Mouse (Mus musculus) lung, postnatal 0 days (tissue): Measurements from ENCODE around the gene Csnk1d.

ENCODE experiments used
- CTCF ChIP-seq: IDR thresholded peaks from 2 replicates; pipeline ENCODE4 v1.5.1; 2016; ENCODE audit warnings: antibody characterized with exemption, mild to moderate bottlenecking
- EP300 ChIP-seq: IDR thresholded peaks from 2 replicates; pipeline ENCODE4 v1.6.1; 2016; ENCODE audit warnings: antibody characterized with exemption, mild to moderate bottlenecking, control low read depth

DNA sequence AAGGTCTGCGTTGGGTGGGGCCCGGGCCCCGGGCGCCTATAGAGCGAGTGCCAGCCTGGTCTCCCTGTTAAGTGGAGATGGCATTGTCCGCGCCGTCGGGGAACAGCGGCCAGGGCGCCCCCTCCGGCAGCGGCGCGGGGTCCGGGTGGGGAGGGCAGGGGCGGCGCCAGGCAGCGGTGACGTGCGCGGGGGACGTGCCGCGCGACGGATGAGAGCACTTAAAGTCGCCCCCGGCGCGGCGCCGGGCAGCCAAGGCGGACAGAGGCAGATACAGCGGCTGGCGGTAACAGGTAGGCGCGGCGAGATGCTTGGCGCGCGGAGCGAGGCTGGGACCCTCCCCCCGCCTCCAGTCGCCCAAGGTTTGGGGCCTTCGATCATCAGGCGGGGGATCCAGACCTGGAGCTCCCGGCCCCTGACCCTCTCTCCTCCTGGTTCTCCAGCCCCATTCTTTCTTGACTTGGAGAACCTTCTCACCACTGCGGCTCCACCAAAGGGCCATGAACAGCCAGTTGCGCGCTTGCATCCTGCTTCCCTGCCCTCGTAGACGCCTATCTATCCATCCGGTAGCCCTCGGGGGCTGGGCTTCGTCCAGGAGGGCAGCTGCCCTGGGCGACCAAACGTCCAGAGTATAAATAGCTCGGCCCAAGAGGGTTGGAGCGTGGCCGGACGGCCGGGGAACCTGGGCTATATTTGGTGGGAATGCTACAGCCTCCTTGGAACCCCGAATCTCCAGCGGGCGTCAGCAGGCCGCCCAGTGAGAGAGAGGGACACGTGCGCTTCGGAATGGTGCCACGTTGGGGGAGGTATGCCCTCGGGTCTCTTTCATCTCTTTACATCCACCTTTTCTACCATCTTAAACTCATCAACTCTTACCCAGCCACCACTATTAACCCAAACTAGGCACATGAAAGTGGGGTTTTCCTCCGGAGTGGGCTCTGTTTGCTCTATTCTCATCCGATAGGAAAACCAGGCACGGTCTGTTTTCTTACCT is 42.0 kb downstream of the Csnk1d start:
- TF ChIP-seq CTCF (peak; percentile 33; the same call in 1 of the 2 replicates), EP300 (no peak)
